Mouse (Mus musculus): Measurements from ENCODE around the gene Ttc32. TPM values are rescaled to one million over a fixed set of nuclear protein-coding genes. Genes with fewer than 3 reads are reported as not detected.

The Ttc32 gene
- total and polyA plus RNA-seq, 3 experiments: 11.5 to 28.8 (median 11.7) TPM

GRCm38 (mm10) chr12:9007146-9007545 is 22.7 kb upstream of the Ttc32 start:
- H3K4me3 ChIP-seq (replicated peaks in 1 of 3; ENCODE audit: low read depth in 2 of 3, low read length in 2 of 3, poor library complexity in 1 of 3): no peak overlapping the region
- H3K36me3 ChIP-seq (replicated peaks in 1 of 2; ENCODE audit: control insufficient read depth in 1 of 2, insufficient read depth in 1 of 2, low read length in 1 of 2): peaks cover 8 to 11% of the 10 kb centered on the region in 2 experiments
- no peak overlapping the region for H3K27ac ChIP-seq (ENCODE audit: insufficient read depth, low read depth)
- H3K27me3 ChIP-seq (replicated peaks): no peaks in the 10 kb centered on the region
- in situ Hi-C loops (cut with MboI; ENCODE audit: low pct_ligation_motif_present, low pct_unique_long_range_greater_than_20kb, low sequenced_read_pairs): loop anchor here (5.0 to 25.0 kb wide), 3 partner anchors 120 to 695 kb away; partner anchors contain the start of genes Gdf7 and Hs1bp3
- no peak overlapping the region for H3K4me2 ChIP-seq (ENCODE audit: insufficient read depth, low read depth, poor library complexity, severe bottlenecking)
- H3K9me3 ChIP-seq (replicated peaks; ENCODE audit: low read length): no peaks in the 10 kb centered on the region
- H3K9ac ChIP-seq (ENCODE audit: insufficient read depth, low read depth): no peak overlapping the region
- no peak for DNase-seq (ENCODE audit: extremely low read depth)
- dilution Hi-C loops (cut with MboI; ENCODE audit: extremely low pct_ligation_motif_present, extremely low pct_unique_long_range_greater_than_20kb, low sequenced_read_pairs): no loop called here
- no peak for TF ChIP-seq USF1 (IDR thresholded peaks at IDR 0.05; ENCODE audit: low read depth, low read length)
- no peak for TF ChIP-seq SIN3A (IDR thresholded peaks at IDR 0.05; ENCODE audit: low read length)
- no peak for TF ChIP-seq JUND (conservative IDR thresholded peaks at IDR 0.05; ENCODE audit: low read depth, low read length)
- TF ChIP-seq ELF1 (IDR thresholded peaks at IDR 0.05; ENCODE audit: low read depth, low read length): no peak
- TF ChIP-seq ZC3H11A (IDR thresholded peaks at IDR 0.05; ENCODE audit: low read depth, low read length): no peak
- no peak for TF ChIP-seq TCF12 (IDR thresholded peaks at IDR 0.05; ENCODE audit: low read depth, low read length)
- TF ChIP-seq RCOR1 (conservative IDR thresholded peaks at IDR 0.05; ENCODE audit: low read depth, low read length): no peak
- no peak for TF ChIP-seq MEF2A (IDR thresholded peaks at IDR 0.05; ENCODE audit: borderline replicate concordance, low read depth, low read length)
- no peak for TF ChIP-seq POLR2AphosphoS2 (IDR thresholded peaks at IDR 0.05; ENCODE audit: low read depth, low read length)
- H3K79me2 ChIP-seq (replicated peaks; ENCODE audit: control insufficient read depth, extremely low read depth, insufficient read depth, poor library complexity, severe bottlenecking): no peaks in the 10 kb centered on the region
- no peaks in the 10 kb centered on the region for H3K4me1 ChIP-seq (ENCODE audit: control insufficient read depth in 1 of 2, insufficient read depth in 2 of 2)

GRCm38 (mm10) chr12:9007811-9008210 is 22.0 kb upstream of the Ttc32 start:
- H3K4me1 ChIP-seq (ENCODE audit: control insufficient read depth in 1 of 2, insufficient read depth in 2 of 2): no peaks in the 10 kb centered on the region
- no peak for DNase-seq (ENCODE audit: extremely low read depth)
- dilution Hi-C loops (cut with MboI; ENCODE audit: extremely low pct_ligation_motif_present, extremely low pct_unique_long_range_greater_than_20kb, low sequenced_read_pairs): no loop called here
- no peaks in the 10 kb centered on the region for H3K27me3 ChIP-seq (replicated peaks)
- H3K36me3 ChIP-seq (replicated peaks in 1 of 2; ENCODE audit: control insufficient read depth in 1 of 2, insufficient read depth in 1 of 2, low read length in 1 of 2): peaks cover 11 to 14% of the 10 kb centered on the region in 2 experiments
- in situ Hi-C loops (cut with MboI; ENCODE audit: low pct_ligation_motif_present, low pct_unique_long_range_greater_than_20kb, low sequenced_read_pairs): loop anchor here (5.0 to 25.0 kb wide), 3 partner anchors 121 to 696 kb away; partner anchors contain the start of genes Gdf7 and Hs1bp3
- TF ChIP-seq ZC3H11A (IDR thresholded peaks at IDR 0.05; ENCODE audit: low read depth, low read length) (no peak), MXI1 (IDR thresholded peaks at IDR 0.05; ENCODE audit: low read depth, low read length) (no peak), RAD21 (IDR thresholded peaks at IDR 0.05; ENCODE audit: low read depth, low read length) (no peak), USF1 (IDR thresholded peaks at IDR 0.05; ENCODE audit: low read depth, low read length) (no peak), MYC (IDR thresholded peaks at IDR 0.05; ENCODE audit: low read depth, low read length) (no peak), POLR2A (IDR thresholded peaks at IDR 0.05; ENCODE audit: low read depth, low read length) (no peak), CTCF (conservative IDR thresholded peaks at IDR 0.05 in 1 of 2, IDR thresholded peaks at IDR 0.05 in 1 of 2; ENCODE audit: low read depth in 2 of 2, low read length in 2 of 2) (no peak), RCOR1 (conservative IDR thresholded peaks at IDR 0.05; ENCODE audit: low read depth, low read length) (no peak), ZMIZ1 (IDR thresholded peaks at IDR 0.05; ENCODE audit: low read depth, low read length) (no peak), IRF4 (IDR thresholded peaks at IDR 0.05; ENCODE audit: low read depth, low read length) (no peak), MAX (IDR thresholded peaks at IDR 0.05; ENCODE audit: low read length) (no peak), ELF1 (IDR thresholded peaks at IDR 0.05; ENCODE audit: low read depth, low read length) (no peak), BHLHE40 (IDR thresholded peaks at IDR 0.05; ENCODE audit: low read depth, low read length) (no peak), ZKSCAN1 (IDR thresholded peaks at IDR 0.05; ENCODE audit: borderline replicate concordance, low read depth, low read length) (no peak), KAT2A (IDR thresholded peaks at IDR 0.05; ENCODE audit: insufficient replicate concordance, low read length) (no peak), CHD2 (IDR thresholded peaks at IDR 0.05; ENCODE audit: low read length) (no peak), UBTF (IDR thresholded peaks at IDR 0.05; ENCODE audit: low read depth, low read length) (no peak), E2F4 (IDR thresholded peaks at IDR 0.05; ENCODE audit: insufficient replicate concordance, low read depth, low read length) (no peak), NRF1 (IDR thresholded peaks at IDR 0.05; ENCODE audit: low read depth, low read length) (no peak)
- H3K4me3 ChIP-seq (replicated peaks in 1 of 3; ENCODE audit: low read depth in 2 of 3, low read length in 2 of 3, poor library complexity in 1 of 3): no peak overlapping the region
- no peak overlapping the region for H3K27ac ChIP-seq (ENCODE audit: insufficient read depth, low read depth)
- H3K4me2 ChIP-seq (ENCODE audit: insufficient read depth, low read depth, poor library complexity, severe bottlenecking): no peak overlapping the region
- no peak overlapping the region for H3K9ac ChIP-seq (ENCODE audit: insufficient read depth, low read depth)
- H3K9me3 ChIP-seq (replicated peaks; ENCODE audit: low read length): no peaks in the 10 kb centered on the region
- no peaks in the 10 kb centered on the region for H3K79me2 ChIP-seq (replicated peaks; ENCODE audit: control insufficient read depth, extremely low read depth, insufficient read depth, poor library complexity, severe bottlenecking)

All from CH12.LX (cell line).